Mouse (Mus musculus) limb, embryonic 12.5 days (tissue): ENCODE measurements around the gene Rxfp4. TPM values are rescaled to one million over a fixed set of nuclear protein-coding genes. Genes with fewer than 3 reads are reported as not detected.

ENCODE experiments used
- ATAC-seq: fragments of 200-750 bp; cut with Nextera tagmentation; 2 replicates; pipeline ENCODE4 v1.8.0; 2017; ENCODE audit warnings: low read depth, moderate TSS enrichment; ENCODE audit not compliant: insufficient number of reproducible peaks, insufficient read depth, low FRiP score, low TSS enrichment
- H3K27ac ChIP-seq: fragments of 300-500 bp; sonication (generic); 2 replicates; pipeline ENCODE4 v1.5.1; 2016; ENCODE audit warnings: mild to moderate bottlenecking, moderate library complexity
- H3K27me3 ChIP-seq: fragments of 300-500 bp; sonication (generic); 2 replicates; pipeline ENCODE4 v1.6.1; 2016; ENCODE audit warnings: mild to moderate bottlenecking, moderate library complexity
- H3K36me3 ChIP-seq: fragments of 300-500 bp; sonication (generic); 2 replicates; pipeline ENCODE4 v1.6.1; 2016; ENCODE audit warnings: mild to moderate bottlenecking, moderate library complexity
- H3K4me1 ChIP-seq: fragments of 300-500 bp; sonication (generic); replicated peaks from 2 replicates; pipeline ENCODE4 v1.6.1; 2016
- H3K4me2 ChIP-seq: fragments of 300-500 bp; sonication (generic); 2 replicates; pipeline ENCODE4 v1.6.1; 2016; ENCODE audit warnings: mild to moderate bottlenecking, moderate library complexity
- H3K4me3 ChIP-seq: fragments of 300-500 bp; sonication (generic); replicated peaks from 2 replicates; pipeline ENCODE4 v1.5.1; 2016; ENCODE audit warnings: mild to moderate bottlenecking
- H3K9ac ChIP-seq: fragments of 300-500 bp; sonication (generic); replicated peaks from 2 replicates; pipeline ENCODE4 v1.6.1; 2016; ENCODE audit warnings: mild to moderate bottlenecking, moderate library complexity
- H3K9me3 ChIP-seq: fragments of 300-500 bp; sonication (generic); 2 replicates; pipeline ENCODE4 v1.6.1; 2016; ENCODE audit warnings: mild to moderate bottlenecking, moderate library complexity
- WGBS: fragments of 180-500 bp; shearing (Covaris S2); methylation state at CpG from one replicate; pipeline ENCODE4 v1.1.7; 2016; 5-methylcytosine and 5-hydroxymethylcytosine counted together
- polyA plus RNA-seq: library from polyadenylated mRNA; unstranded; fragments of >200 nt; fragmentation: Nextera tagmentation; extraction: Ambion mirVana; gene quantifications from 2 replicates; pipeline ENCODE4 v1.2.1, GENCODE M21; 2016

Rxfp4 gene
- polyA plus RNA-seq, 1 experiment from 2014 or later = not detected

DNA sequence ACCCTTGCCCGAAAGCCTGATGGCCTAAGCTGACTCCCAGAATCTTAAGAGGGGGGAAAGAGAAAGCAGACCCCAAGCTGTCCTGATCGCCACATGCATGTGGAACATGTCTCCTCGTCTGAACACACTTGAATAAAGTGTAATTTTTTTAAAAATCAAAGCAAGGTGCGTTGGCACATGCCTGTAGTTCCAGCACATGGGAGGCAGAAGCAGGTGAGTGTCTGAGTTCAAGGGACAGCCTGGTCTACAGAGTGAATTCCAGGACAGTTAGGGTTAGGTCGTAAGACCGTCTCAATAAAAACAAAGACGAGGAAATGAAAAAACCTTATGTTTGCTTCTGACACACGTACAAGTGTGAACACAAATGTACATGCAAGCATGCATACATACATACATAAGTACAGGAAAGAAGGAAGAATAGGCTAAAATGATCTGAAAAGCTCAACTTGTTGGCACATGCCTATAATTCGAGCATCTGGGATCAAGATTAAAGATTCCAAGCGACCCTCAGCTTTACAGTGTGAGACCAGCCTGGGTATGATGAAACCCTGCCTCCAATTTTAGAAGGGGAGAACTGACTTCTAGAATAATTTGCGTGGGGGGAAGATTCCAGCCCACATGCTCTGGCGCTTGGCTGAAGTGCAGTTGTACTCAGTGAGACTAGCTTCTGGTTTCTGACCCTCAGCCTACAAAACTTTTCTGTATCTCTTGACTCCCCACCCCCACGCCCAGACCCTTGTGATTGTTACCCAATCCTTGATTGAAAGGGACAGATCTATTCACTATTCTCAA lies 2.0 kb downstream of the Rxfp4 start:
- 78% methylated on average over 13 of the region's 13 CpGs for WGBS
- H3K9ac ChIP-seq = no peak overlapping the region
- ATAC-seq = no peak

DNA sequence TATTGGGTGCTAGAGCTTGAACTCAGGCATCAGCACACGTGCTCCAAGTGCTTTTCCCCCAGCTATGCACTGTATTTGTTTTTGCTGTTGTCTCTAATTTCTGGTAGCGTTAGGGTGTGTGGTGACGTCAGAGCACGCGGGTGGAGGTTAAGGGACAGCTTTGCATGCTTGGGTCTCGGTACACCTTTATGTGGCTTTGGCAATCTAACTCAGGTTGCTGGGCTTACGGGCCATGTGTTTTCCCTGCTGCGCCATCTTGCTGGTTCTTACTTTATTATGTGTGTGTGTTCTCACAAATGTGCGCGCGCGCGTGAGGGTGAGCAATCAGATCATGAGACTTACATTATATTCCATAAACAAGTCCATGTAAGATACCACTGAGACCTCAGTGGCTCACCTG lies 3.0 kb downstream of the Rxfp4 start:
- no peaks in the 10 kb centered on the region for H3K27me3 ChIP-seq
- no peak overlapping the region for H3K4me3 ChIP-seq
- no peak overlapping the region for H3K9ac ChIP-seq
- WGBS = 96% methylated on average over 13 of the region's 13 CpGs
- H3K4me1 ChIP-seq = no peaks in the 10 kb centered on the region
- H3K4me2 ChIP-seq = no peak overlapping the region
- H3K27ac ChIP-seq = no peak overlapping the region
- H3K9me3 ChIP-seq = no peaks in the 10 kb centered on the region
- no peak for ATAC-seq
- H3K36me3 ChIP-seq = peaks cover 39% of the 10 kb centered on the region

More for the DNA sequence above, 2.0 kb downstream of the Rxfp4 start:
- H3K4me2 ChIP-seq = no peak overlapping the region
- H3K4me3 ChIP-seq = no peak overlapping the region
- no peaks in the 10 kb centered on the region for H3K27me3 ChIP-seq
- H3K36me3 ChIP-seq = peaks cover 29% of the 10 kb centered on the region
- H3K9me3 ChIP-seq = no peaks in the 10 kb centered on the region
- no peak overlapping the region for H3K27ac ChIP-seq
- no peaks in the 10 kb centered on the region for H3K4me1 ChIP-seq

DNA sequence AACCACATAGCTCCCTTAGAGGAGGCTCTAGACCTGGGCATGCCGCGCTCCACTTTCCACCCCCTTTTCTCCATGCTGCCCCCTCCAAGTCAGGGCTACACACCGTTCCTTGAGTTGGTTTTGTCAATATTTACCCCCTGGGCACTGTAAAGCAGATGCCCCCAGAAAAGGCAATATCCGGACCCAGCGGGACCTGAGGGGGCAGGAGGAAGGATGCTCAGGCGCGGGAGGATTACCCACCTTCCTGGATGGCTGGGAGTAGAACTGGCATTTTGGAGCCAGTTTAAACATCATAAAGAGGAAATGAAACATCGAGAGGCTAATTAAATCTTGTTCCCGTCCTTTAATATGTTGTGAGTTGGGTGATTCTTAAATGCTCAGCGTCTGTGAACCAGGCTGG lies 3.8 kb downstream of the Rxfp4 start:
- H3K27me3 ChIP-seq = no peaks in the 10 kb centered on the region
- H3K36me3 ChIP-seq = peaks cover 46% of the 10 kb centered on the region
- H3K9me3 ChIP-seq = no peaks in the 10 kb centered on the region
- no peak overlapping the region for H3K4me2 ChIP-seq
- H3K9ac ChIP-seq = no peak overlapping the region
- H3K27ac ChIP-seq = no peak overlapping the region
- 82% methylated on average over 10 of the region's 10 CpGs for WGBS
- no peaks in the 10 kb centered on the region for H3K4me1 ChIP-seq
- no peak for ATAC-seq
- no peak overlapping the region for H3K4me3 ChIP-seq

DNA sequence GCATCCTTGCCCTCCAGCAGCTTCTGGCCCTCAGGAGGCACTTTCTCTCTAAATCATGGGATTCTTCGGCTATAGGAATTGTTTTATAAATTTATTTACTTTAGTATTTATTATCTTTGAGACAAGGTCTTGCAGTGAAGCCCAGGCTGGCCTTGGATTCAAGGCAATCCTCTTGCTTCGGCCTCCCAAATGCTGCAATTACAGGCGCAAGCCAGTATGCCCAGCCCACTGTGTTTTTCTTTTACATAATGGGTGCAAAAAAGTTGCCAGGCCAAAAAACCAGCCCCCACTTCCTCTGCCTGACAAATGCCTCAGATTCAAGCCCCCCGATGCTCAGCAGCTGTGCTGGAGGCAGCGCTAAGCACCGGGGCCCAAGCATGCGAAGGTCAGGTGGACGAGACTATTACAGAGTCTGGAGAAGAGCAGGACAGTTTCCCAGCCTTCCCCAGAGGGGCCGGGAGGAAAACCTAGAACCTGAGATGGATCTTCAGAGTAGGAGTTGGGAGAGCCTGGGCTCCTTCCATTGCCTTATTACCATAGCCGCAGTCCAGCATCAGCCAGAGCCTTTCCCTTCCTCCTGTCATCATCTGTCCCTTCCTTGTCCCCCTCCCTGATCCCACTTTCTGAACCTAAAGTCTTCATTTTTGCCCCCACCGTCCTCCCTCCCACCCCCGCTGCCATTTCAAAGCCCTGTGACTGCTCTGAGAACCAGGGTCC lies 4.3 kb downstream of the Rxfp4 start:
- Histone ChIP-seq H3K4me3 (no peak overlapping the region), H3K4me2 (no peak overlapping the region), H3K4me1 (no peaks in the 10 kb centered on the region), H3K9me3 (no peaks in the 10 kb centered on the region), H3K36me3 (peaks cover 52% of the 10 kb centered on the region), H3K27ac (no peak overlapping the region), H3K27me3 (no peaks in the 10 kb centered on the region), H3K9ac (no peak overlapping the region)
- WGBS = 88% methylated on average over 12 of the region's 12 CpGs
- no peak for ATAC-seq

DNA sequence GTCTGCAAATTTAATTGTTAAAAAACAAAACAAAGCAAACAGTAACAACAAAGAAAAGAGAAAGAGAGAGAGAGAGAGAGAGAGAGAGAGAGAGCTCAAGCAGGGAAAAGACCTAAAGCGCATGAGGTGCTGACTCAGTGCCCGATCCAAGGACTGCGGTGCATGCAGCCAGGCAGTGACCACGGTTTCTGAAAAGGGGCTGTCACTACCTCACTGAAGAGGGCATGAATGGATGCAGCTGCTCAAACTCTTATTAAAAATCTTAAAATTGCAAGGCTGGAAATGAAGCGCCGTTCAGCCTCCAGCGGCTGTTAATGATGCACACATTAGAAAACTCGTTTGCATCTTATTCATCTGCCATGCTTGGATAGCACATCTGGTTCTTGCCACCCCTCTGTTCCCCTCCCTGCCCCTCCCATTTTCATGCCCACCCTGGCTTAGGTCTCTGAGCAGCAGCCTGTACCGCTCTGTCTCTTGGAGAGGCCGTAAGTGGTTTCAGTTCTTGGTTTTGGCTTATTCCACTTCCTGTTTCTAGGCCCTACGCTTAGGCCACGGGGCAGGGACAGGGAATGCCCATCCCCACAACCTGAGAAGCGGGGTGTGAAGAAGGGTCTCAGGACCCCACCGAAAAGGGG lies 5.0 kb downstream of the Rxfp4 start:
- Histone ChIP-seq H3K27me3 (no peaks in the 10 kb centered on the region), H3K4me1 (no peaks in the 10 kb centered on the region), H3K4me2 (no peak overlapping the region), H3K27ac (no peak overlapping the region), H3K9me3 (no peaks in the 10 kb centered on the region), H3K9ac (no peak overlapping the region), H3K36me3 (peaks cover 59% of the 10 kb centered on the region), H3K4me3 (no peak overlapping the region)
- no peak for ATAC-seq
- WGBS = 89% methylated on average over 14 of the region's 14 CpGs

GRCm38 (mm10) chr3:88647076-88647475 lies 5.9 kb downstream of the Rxfp4 start:
- Histone ChIP-seq H3K9ac (no peak overlapping the region), H3K9me3 (no peaks in the 10 kb centered on the region), H3K4me3 (no peak overlapping the region), H3K36me3 (peaks cover 68% of the 10 kb centered on the region), H3K27me3 (no peaks in the 10 kb centered on the region), H3K4me2 (no peak overlapping the region), H3K4me1 (no peaks in the 10 kb centered on the region), H3K27ac (no peak overlapping the region)
- ATAC-seq = no peak
- WGBS = 89% methylated on average over 3 of the region's 3 CpGs

- H3K4me1 ChIP-seq = no peaks in the 10 kb centered on the region
- no peaks in the 10 kb centered on the region for H3K9me3 ChIP-seq
- H3K4me2 ChIP-seq = no peak overlapping the region
- H3K27me3 ChIP-seq = no peaks in the 10 kb centered on the region
- 59% methylated on average over 6 of the region's 6 CpGs for WGBS
- no peak overlapping the region for H3K4me3 ChIP-seq
- H3K36me3 ChIP-seq = peaks cover 73% of the 10 kb centered on the region
- no peak for ATAC-seq
- H3K9ac ChIP-seq = no peak overlapping the region
- H3K27ac ChIP-seq = no peak overlapping the region
These were observed 6.4 kb downstream of the Rxfp4 start for GRCm38 (mm10) chr3:88646426-88646995.

GRCm38 (mm10) chr3:88645937-88646336 lies 7.0 kb downstream of the Rxfp4 start:
- Histone ChIP-seq H3K36me3 (peaks cover 79% of the 10 kb centered on the region), H3K9ac (no peak overlapping the region), H3K4me1 (no peaks in the 10 kb centered on the region), H3K4me2 (no peak overlapping the region), H3K27me3 (no peaks in the 10 kb centered on the region), H3K9me3 (no peaks in the 10 kb centered on the region), H3K27ac (no peak overlapping the region), H3K4me3 (no peak overlapping the region)
- 92% methylated on average over 12 of the region's 12 CpGs for WGBS
- no peak for ATAC-seq

- Histone ChIP-seq H3K4me3 (no peak overlapping the region), H3K27ac (no peak overlapping the region), H3K36me3 (peaks cover 99% of the 10 kb centered on the region), H3K4me2 (no peak overlapping the region), H3K4me1 (no peaks in the 10 kb centered on the region), H3K27me3 (no peaks in the 10 kb centered on the region), H3K9ac (no peak overlapping the region), H3K9me3 (no peaks in the 10 kb centered on the region)
- WGBS = 86% methylated on average over 5 of the region's 5 CpGs
- ATAC-seq = no peak
These were observed 9.9 kb downstream of the Rxfp4 start for GRCm38 (mm10) chr3:88643078-88643477.

GRCm38 (mm10) chr3:88640676-88641075 lies 12.3 kb downstream of the Rxfp4 start:
- Histone ChIP-seq H3K4me2 (no peak overlapping the region), H3K4me3 (no peak overlapping the region), H3K27me3 (no peaks in the 10 kb centered on the region), H3K4me1 (no peaks in the 10 kb centered on the region), H3K9me3 (no peaks in the 10 kb centered on the region), H3K27ac (no peak overlapping the region), H3K9ac (no peak overlapping the region), H3K36me3 (peaks cover 98% of the 10 kb centered on the region)
- ATAC-seq = no peak
- whole genome bisulfite sequencing = 90% methylated on average over 1 of the region's 1 CpGs

- Histone ChIP-seq H3K4me2 (no peak overlapping the region), H3K4me3 (no peak overlapping the region), H3K27ac (no peak overlapping the region), H3K36me3 (peaks cover 98% of the 10 kb centered on the region), H3K9ac (no peak overlapping the region), H3K4me1 (no peaks in the 10 kb centered on the region), H3K9me3 (no peaks in the 10 kb centered on the region), H3K27me3 (no peaks in the 10 kb centered on the region)
- ATAC-seq = no peak
- WGBS = 95% methylated on average over 12 of the region's 12 CpGs
These were observed 13.7 kb downstream of the Rxfp4 start for GRCm38 (mm10) chr3:88639239-88639638.
